Mouse (Mus musculus): ENCODE data around the gene Safb.

GRCm38 (mm10) chr17:56547846-56548604 lies 36.6 kb upstream of the Safb start:
- TF ChIP-seq CTCF (IDR thresholded peaks at IDR 0.05; ENCODE audit: insufficient read depth, low read depth, low read length): no peak
- no peak for TF ChIP-seq POLR2A (IDR thresholded peaks at IDR 0.05; ENCODE audit: insufficient read depth, low read depth, low read length)
